Mouse (Mus musculus) cerebellum, adult 18-20 months (tissue): Measurements from ENCODE around the gene Tspoap1.
A peak's percentile ranks its signal among the peaks of the same experiment; 100 is the strongest.

Source experiments
- DNase-seq, 2 experiments: peaks; one replicate each; pipeline ENCODE4 v3.0.0; 2021

The Tspoap1 gene

DNA sequence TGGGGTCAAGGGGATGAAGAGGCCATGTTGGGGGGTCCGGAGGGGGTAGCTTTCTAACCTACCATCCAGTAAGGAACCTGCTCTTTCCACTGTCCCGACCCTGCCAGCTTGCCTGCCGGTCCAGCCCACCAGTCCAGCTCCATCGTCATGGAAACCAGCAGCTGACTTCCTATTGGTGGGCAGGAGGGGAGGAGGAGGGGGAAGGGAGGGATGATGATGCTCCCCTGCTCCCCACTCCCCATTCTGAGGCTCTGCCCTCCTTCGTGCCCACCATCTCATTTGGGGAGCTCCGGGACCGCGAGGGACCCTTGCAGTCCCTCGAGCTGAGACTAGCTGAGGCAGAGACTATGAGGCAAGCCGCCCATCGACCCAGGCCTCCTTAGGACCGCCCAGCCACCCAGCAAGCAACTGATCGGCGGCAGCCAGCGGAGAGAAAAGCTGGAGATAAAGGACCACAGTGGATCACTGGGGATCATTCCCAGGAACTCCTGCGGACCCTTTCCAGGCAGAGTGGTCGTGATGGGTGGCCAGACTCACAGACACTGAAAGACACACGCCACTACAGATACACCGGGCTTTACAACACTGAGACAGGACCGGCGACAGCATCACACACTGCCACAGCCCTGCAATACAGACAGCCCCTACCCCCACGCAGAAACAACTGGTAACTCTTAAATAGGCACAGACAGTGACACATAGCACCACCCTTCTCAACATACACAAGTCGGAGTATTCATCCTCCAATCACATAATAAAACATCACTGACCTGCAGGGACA lies at the start of gene Tspoap1:
TSS of gene Tspoap1 (plus strand) at position 241 of the 781 bp plus-strand sequence.
- peak; percentile 65 to 77 for DNase-seq

DNA sequence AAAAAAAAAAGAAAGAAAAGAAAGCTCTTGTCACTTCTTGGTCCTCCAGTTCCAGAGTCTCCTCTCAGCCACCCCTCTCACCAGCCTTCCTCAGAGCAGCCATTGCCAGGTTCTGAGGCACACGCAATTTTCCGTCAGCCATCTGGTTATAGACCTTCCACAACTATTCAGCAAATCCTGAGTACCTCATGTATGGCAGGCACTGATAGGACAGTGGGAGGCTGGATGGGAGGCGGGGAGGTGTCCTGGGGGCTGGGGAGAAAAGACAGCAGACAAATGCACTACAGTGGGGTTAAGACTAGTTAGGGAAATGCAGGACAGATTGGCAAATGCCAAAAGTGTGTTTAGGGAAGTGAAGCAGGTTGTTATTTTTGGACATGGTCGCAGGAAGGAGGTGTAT lies 48.2 kb upstream of the Tspoap1 start:
- DNase-seq, result no peak

DNA sequence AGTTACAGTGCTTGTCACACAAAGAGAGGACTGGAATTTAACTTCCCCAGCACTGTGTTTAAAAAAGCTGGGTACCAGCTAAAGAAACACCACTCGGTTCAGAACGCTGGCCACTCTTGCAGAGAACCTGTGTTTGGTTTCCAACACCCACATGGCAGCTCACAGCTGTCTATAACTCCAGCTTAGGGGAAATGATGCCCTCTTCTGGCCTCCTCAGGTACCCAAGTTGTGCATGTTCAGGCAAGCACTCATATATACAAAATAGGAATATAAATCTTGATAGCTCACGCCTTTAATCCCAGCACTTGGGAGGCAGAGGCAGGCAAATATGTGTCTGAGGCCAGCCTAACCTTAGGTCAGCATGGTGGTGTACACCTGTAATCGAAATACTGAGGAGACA lies 44.3 kb upstream of the Tspoap1 start:
- DNase-seq, result no peak

DNA sequence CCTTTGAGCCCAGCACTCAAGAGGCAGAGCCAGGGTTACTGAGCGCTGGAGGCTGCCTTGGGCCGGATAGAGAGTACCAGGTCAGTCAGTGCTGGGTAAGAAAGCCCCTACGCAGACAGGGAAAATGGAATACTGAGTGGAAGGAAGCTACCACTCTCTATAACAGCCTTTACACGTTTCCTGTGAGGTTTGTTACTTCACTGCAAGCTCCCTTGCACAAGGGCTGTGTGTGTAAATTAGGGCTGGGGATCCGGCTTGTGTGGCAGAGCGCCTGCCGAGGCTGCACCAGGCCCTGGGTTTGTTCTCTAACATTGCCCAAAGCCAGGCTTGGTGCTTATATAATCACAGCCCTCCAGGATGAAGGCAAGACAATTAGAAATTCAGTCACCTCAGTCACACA lies 40.8 kb upstream of the Tspoap1 start:
- DNase-seq, result no peak

DNA sequence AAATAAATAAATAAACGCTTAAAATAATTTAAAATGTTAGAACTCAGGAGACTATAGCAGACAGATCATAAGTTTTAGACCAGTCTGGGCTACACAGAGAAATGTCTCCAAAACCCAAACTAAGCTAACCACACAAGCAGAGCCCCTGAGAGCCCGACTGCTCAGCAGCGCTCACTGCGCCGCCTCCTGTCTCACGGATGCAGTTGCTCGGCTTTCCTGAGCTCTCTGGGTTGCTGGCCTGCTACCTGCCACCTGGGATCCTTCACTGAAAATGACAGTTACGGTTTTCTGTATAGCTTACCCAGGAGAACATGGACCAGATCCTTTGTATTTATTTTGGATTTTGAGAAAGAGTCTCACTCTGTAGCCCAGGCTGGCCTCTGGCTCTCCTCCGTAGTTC lies 40.0 kb upstream of the Tspoap1 start:
- DNase-seq, result no peak

DNA sequence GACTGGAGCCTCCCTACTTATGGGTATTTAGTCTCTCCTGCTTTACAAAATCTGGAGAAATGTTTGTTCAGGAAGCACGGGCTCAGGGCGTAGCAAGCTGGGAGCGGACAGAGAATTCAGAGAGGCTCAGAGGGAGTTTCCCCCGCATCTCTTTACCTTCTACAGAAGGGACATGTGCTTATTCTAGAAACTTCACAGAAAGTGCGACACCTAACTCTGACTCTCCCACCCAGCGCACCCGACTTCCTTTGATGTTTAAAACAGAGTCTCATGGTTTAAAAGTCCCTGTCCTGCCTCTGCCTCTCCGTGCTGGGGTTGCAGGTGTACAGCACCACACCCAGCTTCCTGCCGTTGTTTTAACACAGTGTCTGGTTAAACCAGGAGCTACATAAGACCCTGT lies 39.5 kb upstream of the Tspoap1 start:
- DNase-seq, result no peak

DNA sequence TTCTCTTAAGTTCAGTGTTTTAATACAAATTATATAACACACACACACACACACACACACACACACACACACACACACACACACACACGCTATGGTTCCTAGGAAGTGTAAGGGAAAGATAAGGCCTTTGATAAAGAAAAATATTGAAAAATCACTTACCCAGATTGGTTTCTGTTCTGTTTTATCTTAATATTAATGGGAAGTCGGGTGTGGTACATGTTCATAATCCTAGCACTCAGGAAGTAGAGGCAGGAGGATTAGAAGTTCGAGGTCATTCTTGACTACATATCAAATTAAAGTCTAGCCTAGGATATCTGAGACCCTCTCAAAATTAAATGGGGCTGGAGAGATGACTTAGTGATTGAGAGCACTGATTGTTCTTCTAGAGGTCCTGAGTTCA lies 38.2 kb upstream of the Tspoap1 start:
- no peak for DNase-seq

DNA sequence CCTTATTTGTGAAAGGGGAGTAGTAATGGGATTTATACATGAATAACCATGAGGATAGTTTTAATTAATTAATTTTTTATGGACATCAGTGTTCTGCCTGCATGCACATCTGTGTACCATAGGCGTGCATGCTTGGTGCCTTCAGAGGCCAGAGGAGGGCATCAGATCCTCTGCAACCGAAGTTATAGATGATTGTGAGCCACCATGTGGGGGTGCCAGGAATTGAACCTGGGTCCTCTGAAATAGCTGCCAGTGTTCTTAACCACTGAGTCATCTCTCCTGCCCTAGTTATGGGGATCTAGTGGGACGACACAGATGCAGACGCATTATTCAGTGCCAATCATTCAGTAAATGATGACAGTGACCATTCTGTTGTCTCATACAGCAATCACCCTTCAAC lies 37.5 kb upstream of the Tspoap1 start:
- no peak for DNase-seq

DNA sequence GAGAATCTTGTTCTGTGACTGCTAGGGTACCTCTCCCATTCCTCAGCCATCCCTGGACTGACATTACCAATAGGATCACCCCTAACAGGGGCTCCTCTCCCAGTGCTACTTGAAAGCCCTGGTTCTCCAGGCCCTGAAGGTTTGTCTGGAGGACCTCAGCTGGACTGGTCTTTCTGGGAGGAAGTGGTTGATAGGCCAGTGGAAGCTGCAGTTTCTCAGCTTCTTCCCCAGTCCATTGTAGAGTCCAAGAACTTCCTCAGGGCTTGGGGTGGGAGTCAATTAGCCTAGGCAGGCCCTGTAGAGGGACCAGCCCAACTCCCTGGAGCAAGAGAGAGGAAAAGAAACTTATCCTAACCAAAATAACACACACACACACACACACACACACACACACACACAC lies 34.8 kb upstream of the Tspoap1 start:
- no peak for DNase-seq

DNA sequence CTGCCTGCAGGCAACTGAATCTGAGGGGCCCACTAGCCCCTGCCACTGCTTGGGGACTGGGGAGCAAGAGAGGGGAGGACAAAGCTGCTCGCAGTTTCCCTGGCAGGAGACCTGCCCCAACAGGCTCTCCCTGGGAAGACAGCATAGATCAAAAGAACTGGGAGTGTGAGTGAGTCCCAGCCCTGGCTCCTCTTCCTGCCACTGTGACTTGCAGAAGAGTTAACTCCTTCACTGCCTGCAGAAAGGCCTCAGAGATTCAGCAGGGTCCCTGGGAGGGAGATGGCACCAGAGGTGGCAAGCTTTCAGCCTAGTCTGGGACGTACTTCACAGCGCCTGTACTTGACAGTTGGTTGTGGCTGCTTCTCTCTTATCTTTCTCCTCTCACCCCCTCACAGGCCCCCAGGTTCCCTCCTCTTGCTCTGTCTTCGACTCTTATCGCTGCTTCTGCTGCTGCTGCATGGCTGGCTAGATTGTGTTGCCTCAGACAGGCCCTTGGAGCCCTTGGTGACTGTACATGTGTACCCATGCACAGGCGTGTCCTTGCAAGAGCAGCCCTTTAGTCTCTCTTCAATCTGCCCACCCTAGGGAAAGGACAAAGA lies 34.3 kb upstream of the Tspoap1 start:
- DNase-seq, result no peak

DNA sequence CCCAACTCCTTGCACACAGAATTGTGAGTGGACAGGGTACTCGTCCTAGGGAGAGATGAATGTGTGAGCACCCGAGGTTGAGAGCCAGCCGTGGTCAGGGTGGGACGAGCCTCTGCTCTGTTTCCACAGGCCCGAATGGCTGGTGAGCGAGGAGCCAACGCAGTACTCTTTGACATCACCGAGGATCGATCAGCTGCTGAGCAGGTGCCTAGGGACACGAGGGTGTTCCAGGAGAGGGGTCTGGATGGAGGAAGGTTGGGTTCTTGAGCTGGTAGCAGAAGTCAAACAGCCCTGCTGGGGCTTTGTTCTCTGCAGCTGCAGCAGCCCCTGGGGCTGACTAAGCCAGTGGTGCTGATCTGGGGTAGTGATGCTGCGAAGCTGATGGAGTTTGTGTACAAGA lies 33.3 kb upstream of the Tspoap1 start:
- DNase-seq, result no peak

DNA sequence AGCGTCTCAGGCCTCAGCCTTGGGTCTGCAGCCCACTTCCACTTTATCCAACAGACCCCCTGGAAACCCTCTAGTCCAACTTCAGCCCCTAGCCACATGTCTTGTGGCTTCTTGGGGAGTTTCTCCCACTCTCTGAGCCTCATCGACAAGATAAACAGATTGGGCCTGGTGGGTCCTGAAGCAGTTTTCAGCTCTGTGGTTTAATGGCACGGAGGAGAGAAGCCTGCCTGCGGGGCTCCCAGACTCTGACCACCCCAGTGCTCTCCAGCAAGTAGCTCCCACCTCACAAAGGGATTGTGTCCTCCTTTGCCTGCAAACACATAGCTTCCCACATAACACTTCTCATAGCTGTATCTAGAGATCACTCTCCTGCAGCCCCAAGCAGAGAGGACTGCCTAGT lies 32.9 kb upstream of the Tspoap1 start:
- no peak for DNase-seq

DNA sequence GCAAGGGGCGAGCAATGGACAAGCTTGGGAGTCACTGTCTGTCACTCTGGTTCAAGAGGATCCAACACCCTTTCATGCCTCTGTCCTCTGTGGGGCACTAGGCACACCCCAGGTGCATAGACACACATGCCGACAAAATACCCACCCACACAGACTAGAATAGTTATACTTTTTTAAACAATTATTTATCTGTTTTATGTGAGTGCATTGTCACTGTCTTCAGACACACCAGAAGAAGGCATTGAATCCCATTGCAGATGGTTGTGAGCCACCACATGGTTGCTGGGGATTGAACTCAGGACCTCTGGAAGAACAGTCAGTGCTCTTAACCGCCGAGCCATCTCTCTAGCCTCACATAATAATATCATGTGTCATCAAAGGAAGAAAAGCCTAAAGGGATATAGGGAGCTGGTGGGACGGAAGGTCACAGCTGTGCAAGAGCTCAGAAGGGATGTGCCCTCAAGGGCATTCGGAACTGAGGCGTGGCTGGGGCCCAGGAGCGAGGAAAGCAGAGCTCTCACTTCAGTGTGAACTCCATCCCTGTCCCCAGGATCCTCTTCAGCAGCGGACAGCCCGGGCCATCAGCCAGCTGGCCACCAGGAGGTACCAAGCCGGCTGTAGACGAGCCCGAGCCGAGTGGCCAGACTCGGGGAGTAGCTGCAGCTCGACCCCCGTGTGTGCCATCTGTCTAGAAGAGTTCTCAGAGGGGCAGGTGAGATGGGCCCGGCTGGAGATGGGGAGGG lies 31.3 kb upstream of the Tspoap1 start:
- DNase-seq, result peak in 1 of 2 experiments; percentile 22

DNA sequence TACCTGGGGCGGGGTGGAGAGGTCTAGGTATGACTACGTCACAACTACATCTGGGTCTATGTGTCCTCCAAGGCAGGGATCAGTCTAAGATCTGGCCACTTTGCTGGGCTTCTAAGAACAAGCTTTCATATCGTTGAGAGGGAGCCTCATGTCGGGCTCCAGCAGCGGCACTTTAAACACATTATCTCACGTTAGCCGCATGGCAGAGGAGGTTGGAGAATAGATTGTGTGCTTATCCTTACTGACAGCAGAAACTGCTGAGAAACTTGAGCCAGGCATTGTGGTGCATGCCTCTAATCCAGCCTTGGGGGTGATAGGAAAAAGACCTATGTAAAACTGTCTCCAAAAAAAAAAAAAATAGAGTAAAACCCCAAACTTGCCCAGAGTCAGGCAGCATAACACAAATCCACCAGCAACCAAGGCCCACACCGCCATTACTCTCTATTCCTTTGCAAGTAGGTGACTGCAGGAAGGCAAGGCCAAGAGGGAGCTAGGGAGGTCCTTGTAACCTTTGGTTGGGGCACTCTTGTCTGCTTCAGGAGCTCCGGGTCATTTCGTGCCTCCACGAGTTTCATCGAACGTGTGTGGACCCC lies 30.7 kb upstream of the Tspoap1 start:
- DNase-seq, result no peak

DNA sequence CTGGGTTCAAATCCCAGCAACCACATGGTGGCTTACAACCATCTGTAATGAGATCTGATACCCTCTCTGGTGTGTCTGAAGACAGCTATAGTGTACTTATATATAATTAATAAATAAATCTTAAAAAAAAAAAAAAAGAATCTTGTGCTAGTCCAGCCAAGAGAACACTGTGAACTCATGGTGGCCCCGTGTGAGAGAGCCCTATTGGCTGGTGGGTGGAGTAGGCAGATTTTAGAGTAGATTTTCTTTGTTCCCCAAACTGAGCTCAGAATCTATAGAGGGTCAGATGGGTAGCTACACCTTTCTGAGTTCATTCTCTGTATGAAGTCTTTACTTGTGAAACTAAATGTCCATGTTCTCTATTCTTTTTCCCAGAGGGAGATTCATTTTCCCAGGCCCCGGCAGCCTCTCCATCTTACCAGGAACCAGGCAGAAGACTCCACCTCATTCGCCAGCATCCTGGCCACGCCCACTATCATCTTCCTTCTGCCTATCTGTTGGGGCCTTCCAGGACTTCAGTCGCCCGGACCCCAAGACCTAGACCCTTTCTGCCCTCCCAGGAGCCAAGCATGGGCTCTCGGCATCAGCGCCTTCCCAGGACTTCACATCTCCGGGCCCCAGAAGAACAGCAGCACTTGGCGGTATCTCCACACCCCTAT lies 29.6 kb upstream of the Tspoap1 start:
- DNase-seq, result no peak

DNA sequence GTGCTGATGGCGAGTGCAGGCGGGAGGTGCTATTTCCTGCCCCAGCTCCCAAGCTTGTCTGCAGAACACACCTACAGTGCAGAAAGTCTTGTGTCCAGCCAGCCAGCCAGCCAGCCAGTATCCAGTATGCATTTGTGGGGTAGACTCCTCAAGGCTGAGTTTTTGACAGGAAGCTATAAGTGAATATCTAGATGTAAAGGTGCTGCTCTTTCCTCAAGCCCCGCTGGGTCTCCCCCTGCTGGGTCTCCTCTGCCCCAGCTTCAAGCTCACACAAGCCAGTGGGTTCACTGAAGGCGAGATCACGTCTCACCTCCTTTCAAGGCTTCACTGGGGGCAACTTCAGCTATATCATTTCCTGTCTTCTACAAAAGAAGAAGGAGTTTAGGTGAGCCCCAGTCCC lies 26.0 kb upstream of the Tspoap1 start:
- DNase-seq, result no peak

DNA sequence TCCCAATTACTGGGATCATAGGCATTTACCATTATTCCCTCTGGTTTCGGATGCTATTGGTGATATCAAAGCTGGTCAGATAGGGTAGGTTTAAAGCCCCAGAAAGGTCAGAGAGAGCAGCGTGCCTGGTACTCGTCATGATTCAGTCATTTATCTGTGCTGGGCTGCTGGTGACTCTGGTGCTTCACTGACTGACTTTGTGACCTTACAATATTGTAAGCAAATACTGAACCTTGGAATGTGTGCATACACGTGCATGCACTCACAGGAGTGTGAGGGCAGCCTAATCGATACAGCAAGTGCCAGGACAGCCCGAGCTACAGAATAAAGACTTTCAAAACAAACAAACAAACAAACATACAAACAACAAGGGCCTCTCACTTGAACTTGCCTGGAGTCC lies 24.6 kb upstream of the Tspoap1 start:
- no peak for DNase-seq

DNA sequence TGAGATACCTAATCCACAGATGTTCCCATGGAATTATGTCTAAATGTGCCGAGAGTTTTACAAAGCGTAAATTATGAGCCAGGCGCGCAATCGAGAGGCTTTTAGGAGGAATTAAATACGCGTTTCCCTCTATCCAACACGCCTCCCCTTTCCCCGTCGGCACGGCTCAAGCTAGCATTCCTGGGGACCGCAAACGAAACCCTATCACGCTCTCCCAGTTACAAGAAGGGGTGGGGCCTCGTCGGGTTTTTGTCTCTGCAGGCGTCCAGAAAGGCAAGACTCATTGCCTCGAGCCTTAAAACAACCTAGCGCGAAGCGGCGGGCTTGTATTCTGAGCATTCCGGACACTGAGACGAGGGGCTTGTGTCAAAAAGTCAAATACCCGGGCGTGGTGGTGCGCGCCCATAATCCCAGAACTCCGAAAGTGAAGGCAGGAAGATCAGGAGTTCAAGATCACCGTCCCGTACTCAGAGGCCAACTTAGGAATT lies 23.6 kb upstream of the Tspoap1 start:
- DNase-seq, result peak in 1 of 2 experiments; percentile 63

DNA sequence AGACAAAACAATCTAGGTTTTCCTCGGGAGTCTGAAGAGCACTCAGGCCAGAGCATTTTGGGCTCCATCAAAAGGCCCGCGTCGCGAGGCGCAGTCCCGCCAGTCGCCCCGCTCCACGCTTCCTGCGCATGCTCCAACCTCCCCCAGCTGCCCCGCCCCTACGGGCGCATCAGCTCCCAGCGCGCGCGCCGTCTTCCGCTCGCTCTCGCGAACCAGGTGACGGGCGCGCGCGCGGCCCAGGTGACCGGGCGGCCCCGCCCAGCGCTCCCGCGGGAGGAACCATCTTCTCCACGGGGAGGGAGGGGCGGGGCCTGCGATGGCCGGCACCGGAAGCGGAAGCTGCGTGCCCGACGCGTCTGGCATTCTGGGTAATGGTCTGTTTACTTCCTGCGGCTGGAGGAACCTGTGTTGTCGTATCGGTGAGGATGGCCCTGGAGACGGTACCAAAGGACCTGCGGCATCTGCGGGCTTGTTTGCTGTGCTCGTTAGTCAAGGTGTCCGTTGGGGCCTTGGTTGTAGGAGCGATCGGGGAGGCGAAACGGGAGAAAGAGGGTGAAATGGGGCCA lies 23.1 kb upstream of the Tspoap1 start, which contains the start of gene Supt4a:
TSS of gene Supt4a (plus strand) at position 378 of the 566 bp plus-strand sequence.
- peak; percentile 96 to 99 for DNase-seq

DNA sequence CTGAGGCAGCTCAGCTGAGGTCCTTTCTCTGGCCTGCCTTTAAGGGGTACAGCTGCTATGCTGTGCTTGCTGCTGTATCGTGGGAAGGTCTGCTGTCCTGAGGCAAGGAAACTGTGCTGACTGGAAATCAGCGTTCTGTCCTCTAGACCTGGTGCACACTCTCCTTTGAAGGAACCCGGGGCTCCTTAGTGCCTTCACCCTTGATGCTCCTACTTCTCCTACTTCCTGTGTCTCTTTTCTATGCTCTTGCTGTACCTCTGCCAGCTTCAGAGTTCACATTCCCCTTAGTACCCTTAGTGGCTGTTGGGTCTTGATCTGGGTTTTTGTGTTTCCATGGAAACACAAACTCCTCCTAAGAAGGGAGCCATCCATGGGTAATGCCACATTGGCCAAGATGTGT lies 16.6 kb upstream of the Tspoap1 start:
- DNase-seq, result no peak

DNA sequence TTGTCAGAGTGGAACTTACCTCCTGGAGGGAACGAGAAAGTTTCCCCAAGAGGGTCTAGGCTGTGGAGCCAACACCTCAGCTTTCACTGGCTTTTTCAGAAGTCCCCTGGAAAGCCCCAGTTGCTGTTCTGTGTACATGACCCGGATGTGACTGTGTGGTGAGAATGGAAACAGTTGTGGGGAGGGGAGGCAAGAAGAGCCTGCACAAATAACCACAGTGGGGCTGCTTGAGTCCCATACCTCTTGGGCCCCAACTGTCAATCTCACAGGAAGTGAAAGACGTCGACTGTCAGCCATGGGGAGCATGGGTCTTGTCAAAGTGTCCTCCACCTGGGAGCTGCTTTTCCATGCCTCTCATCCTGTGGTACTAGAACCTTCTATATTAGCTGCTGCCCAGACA lies 15.4 kb upstream of the Tspoap1 start:
- no peak for DNase-seq
